Mouse (Mus musculus) MEL (cell line): Measurements from ENCODE around the gene Usp29.

Experiments used
- BHLHE40 ChIP-seq: IDR thresholded peaks from 2 replicates; pipeline ENCODE4 v1.6.1; 2012; ENCODE audit warnings: low read depth, mild to moderate bottlenecking, inconsistent platforms, low read length, improper control_type of control experiment, borderline replicate concordance
- CTCF ChIP-seq, 3 experiments: IDR thresholded peaks in 2 of 3; conservative IDR thresholded peaks in 1 of 3; 2 replicates each; pipeline ENCODE4 v1.5.1; 2011 to 2012; ENCODE audit warnings: low read length in 3 of 3, low read depth in 2 of 3, mild to moderate bottlenecking in 2 of 3, improper control_type of control experiment in 1 of 3, inconsistent platforms in 1 of 3, mixed read lengths in 1 of 3, moderate library complexity in 1 of 3; ENCODE audit not compliant: control insufficient read depth in 1 of 3, insufficient read depth in 1 of 3, poor library complexity in 1 of 3, severe bottlenecking in 1 of 3
- EP300 ChIP-seq, 2 experiments: IDR thresholded peaks; 2 replicates each; pipeline ENCODE4 v1.6.1; 2011; ENCODE audit warnings: improper control_type of control experiment in 2 of 2, low read length in 2 of 2, low read depth in 1 of 2, mild to moderate bottlenecking in 1 of 2
- GABPA ChIP-seq: IDR thresholded peaks from 2 replicates; pipeline ENCODE4 v1.6.1; 2012; ENCODE audit warnings: low read depth, mild to moderate bottlenecking, inconsistent platforms, low read length, improper control_type of control experiment, moderate library complexity
- HCFC1 ChIP-seq: IDR thresholded peaks from 2 replicates; pipeline ENCODE4 v1.6.1; 2012; ENCODE audit warnings: low read depth, mild to moderate bottlenecking, inconsistent platforms, low read length, improper control_type of control experiment, moderate library complexity
- JUND ChIP-seq: IDR thresholded peaks from 2 replicates; pipeline ENCODE4 v1.6.1; 2011; ENCODE audit warnings: low read depth, mild to moderate bottlenecking, improper control_type of control experiment, low read length
- MAFK ChIP-seq: IDR thresholded peaks from 2 replicates; pipeline ENCODE4 v1.6.1; 2011; ENCODE audit warnings: low read depth, mild to moderate bottlenecking, low read length, improper control_type of control experiment, borderline replicate concordance
- POLR2A ChIP-seq, 2 experiments: IDR thresholded peaks; 2 replicates each; pipeline ENCODE4 v1.6.1; 2011 to 2012; ENCODE audit warnings: low read length in 2 of 2, mild to moderate bottlenecking in 2 of 2, control low read depth in 1 of 2, improper control_type of control experiment in 1 of 2, low read depth in 1 of 2, moderate library complexity in 1 of 2; ENCODE audit not compliant: control insufficient read depth in 1 of 2, insufficient read depth in 1 of 2, poor library complexity in 1 of 2
- POLR2AphosphoS5 ChIP-seq: IDR thresholded peaks from 2 replicates; pipeline ENCODE4 v1.6.1; 2012; ENCODE audit warnings: low read depth, borderline replicate concordance, mild to moderate bottlenecking, inconsistent platforms, low read length, moderate library complexity, mixed read lengths
- TAL1 ChIP-seq: IDR thresholded peaks from 2 replicates; pipeline ENCODE4 v1.6.1; 2012; ENCODE audit warnings: mild to moderate bottlenecking, inconsistent platforms, low read length, moderate library complexity, mixed read lengths
- TCF12 ChIP-seq: IDR thresholded peaks from 2 replicates; pipeline ENCODE4 v1.6.1; 2014; ENCODE audit warnings: low read depth, mild to moderate bottlenecking, inconsistent platforms, low read length, improper control_type of control experiment, moderate library complexity
- USF1 ChIP-seq: IDR thresholded peaks from 2 replicates; pipeline ENCODE4 v1.6.1; 2014; ENCODE audit warnings: low read depth, mild to moderate bottlenecking, inconsistent platforms, low read length, improper control_type of control experiment, moderate library complexity
- ZKSCAN1 ChIP-seq: IDR thresholded peaks from 2 replicates; pipeline ENCODE4 v1.6.1; 2012; ENCODE audit warnings: low read depth, mild to moderate bottlenecking, inconsistent platforms, low read length, improper control_type of control experiment, moderate library complexity
- ZNF384 ChIP-seq: IDR thresholded peaks from 2 replicates; pipeline ENCODE4 v1.6.1; 2012; ENCODE audit warnings: low read depth, mild to moderate bottlenecking, inconsistent platforms, low read length, improper control_type of control experiment

DNA sequence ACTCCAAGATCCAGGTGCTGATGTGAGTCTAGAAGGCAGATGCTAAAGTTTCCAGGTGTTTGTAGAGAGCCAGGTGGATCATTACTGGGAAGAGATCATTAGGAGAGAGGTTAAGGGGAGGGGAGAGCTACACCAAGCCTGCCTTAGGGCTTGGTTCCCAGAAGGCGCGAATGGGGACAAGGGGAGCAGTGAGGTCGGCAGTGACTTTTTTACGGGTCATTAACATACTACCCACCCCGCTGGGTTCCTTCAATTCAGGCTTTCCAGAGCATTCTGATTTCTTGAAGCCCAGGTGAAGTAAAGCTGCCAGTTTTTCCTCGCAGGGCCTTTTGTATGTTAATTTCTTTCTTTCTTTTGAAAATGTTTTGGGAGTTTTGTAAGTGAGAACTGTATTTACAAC lies 29.8 kb downstream of the Usp29 start:
- no peak for TF ChIP-seq CTCF (IDR thresholded peaks at IDR 0.05 in 2 of 3, conservative IDR thresholded peaks at IDR 0.05 in 1 of 3; ENCODE audit: control insufficient read depth in 1 of 3, insufficient read depth in 1 of 3, low read depth in 2 of 3, low read length in 3 of 3, poor library complexity in 1 of 3, severe bottlenecking in 1 of 3)
- no peak for TF ChIP-seq TCF12
- no peak for TF ChIP-seq POLR2A (IDR thresholded peaks at IDR 0.05; ENCODE audit: control insufficient read depth in 1 of 2, insufficient read depth in 1 of 2, low read depth in 1 of 2, low read length in 2 of 2, poor library complexity in 1 of 2)
- TF ChIP-seq ZKSCAN1: no peak
- no peak for TF ChIP-seq GABPA
- no peak for TF ChIP-seq JUND
- TF ChIP-seq TAL1: no peak
- no peak for TF ChIP-seq USF1
- TF ChIP-seq POLR2AphosphoS5: no peak
- TF ChIP-seq MAFK: no peak
- no peak for TF ChIP-seq HCFC1
- no peak for TF ChIP-seq ZNF384
- no peak for TF ChIP-seq BHLHE40
- TF ChIP-seq EP300 (IDR thresholded peaks at IDR 0.05; ENCODE audit: low read depth in 1 of 2, low read length in 2 of 2): no peak
